Mouse (Mus musculus) urinary bladder, adult 18-20 months (tissue): ENCODE data around the gene Coq5.

ENCODE experiments used
- DNase-seq, 2 experiments: peaks; one replicate each; pipeline ENCODE4 v3.0.0; 2022; ENCODE audit warnings: low spot score in 2 of 2, mixed read lengths in 2 of 2

Coq5 gene

GRCm38 (mm10) chr5:115266787-115267468, 12.5 kb upstream of the Coq5 start:
- no peak for DNase-seq

GRCm38 (mm10) chr5:115267469-115268045, 11.9 kb upstream of the Coq5 start:
- DNase-seq = no peak

- no peak for DNase-seq
Measured at GRCm38 (mm10) chr5:115268266-115268665, 11.2 kb upstream of the Coq5 start.

- no peak for DNase-seq
Measured at GRCm38 (mm10) chr5:115269969-115270368, 9.5 kb upstream of the Coq5 start.

GRCm38 (mm10) chr5:115271931-115272811, 7.3 kb upstream of the Coq5 start:
- DNase-seq = peak in 1 of 2 experiments; percentile 46

GRCm38 (mm10) chr5:115272812-115273548, 6.5 kb upstream of the Coq5 start, which contains the start of gene Rnf10:
TSS of gene Rnf10 (minus strand) at chr5:115272898.
- peak; percentile 97 to 99 for DNase-seq

- DNase-seq = no peak
Measured at GRCm38 (mm10) chr5:115273549-115274135, 5.8 kb upstream of the Coq5 start.

- no peak for DNase-seq
Measured at GRCm38 (mm10) chr5:115274353-115274752, 5.1 kb upstream of the Coq5 start.

GRCm38 (mm10) chr5:115274771-115275170, 4.7 kb upstream of the Coq5 start:
- no peak for DNase-seq

- no peak for DNase-seq
Measured at GRCm38 (mm10) chr5:115275998-115276397, 3.5 kb upstream of the Coq5 start.

- no peak for DNase-seq
Measured at GRCm38 (mm10) chr5:115278053-115278452, 1.4 kb upstream of the Coq5 start.

- no peak for DNase-seq
Measured at GRCm38 (mm10) chr5:115278785-115279184, 681 bp upstream of the Coq5 start.

GRCm38 (mm10) chr5:115280050-115280687, 703 bp downstream of the Coq5 start:
- DNase-seq = no peak

GRCm38 (mm10) chr5:115284735-115285134, 5.3 kb downstream of the Coq5 start:
- no peak for DNase-seq

- DNase-seq = no peak
Measured at GRCm38 (mm10) chr5:115294173-115294572, 14.7 kb downstream of the Coq5 start.

- DNase-seq = no peak
Measured at GRCm38 (mm10) chr5:115296347-115296746, 16.9 kb downstream of the Coq5 start.

GRCm38 (mm10) chr5:115300035-115300744, 20.7 kb downstream of the Coq5 start:
- DNase-seq = peak; percentile 37 to 58

- DNase-seq = peak; percentile 99 to 100
Measured at GRCm38 (mm10) chr5:115300792-115301614, 21.5 kb downstream of the Coq5 start, which contains the start of gene Dynll1. TSS of gene Dynll1 (minus strand) at chr5:115300999.

GRCm38 (mm10) chr5:115301615-115302014, 22.1 kb downstream of the Coq5 start:
- no peak for DNase-seq
